Mouse (Mus musculus) ES-E14 (cell line): ENCODE measurements at regions not wholly inside any gene's neighbourhood (a gene's known extent, or its start where the extent isn't known, plus 50 kb on each side); places are given as distances from the start of the nearest gene placed in this dataset.

Source experiments
- DNase-seq: peaks from one replicate; pipeline ENCODE4 v3.0.0-alpha.2; 2013; ENCODE audit warnings: low read depth, low spot score
- H3K27ac ChIP-seq: 2 replicates; pipeline ENCODE4 v1.5.1; 2012; ENCODE audit warnings: low read depth, mild to moderate bottlenecking, low read length, moderate library complexity, mixed read lengths; ENCODE audit not compliant: poor library complexity, insufficient read depth, severe bottlenecking
- H3K36me3 ChIP-seq: 2 replicates; pipeline ENCODE4 v1.6.1; 2012; ENCODE audit warnings: mild to moderate bottlenecking, low read length, moderate library complexity, mixed read lengths; ENCODE audit not compliant: control insufficient read depth, poor library complexity, insufficient read depth, severe bottlenecking
- H3K4me1 ChIP-seq, 2 experiments: fragments of 150-350 bp in 1 of 2; sonication (generic) in 1 of 2; 2 replicates each; pipeline ENCODE4 v1.6.1; 2012; ENCODE audit warnings: low read length in 2 of 2, mild to moderate bottlenecking in 1 of 2, mixed read lengths in 1 of 2; ENCODE audit not compliant: control insufficient read depth in 2 of 2, insufficient read depth in 2 of 2, poor library complexity in 1 of 2
- H3K4me3 ChIP-seq, 2 experiments: fragments of 150-350 bp in 1 of 2; sonication (generic) in 1 of 2; 2 replicates each; pipeline ENCODE4 v1.5.1; 2012; ENCODE audit warnings: low read length in 2 of 2, low read depth in 1 of 2, mild to moderate bottlenecking in 1 of 2, mixed read lengths in 1 of 2; ENCODE audit not compliant: insufficient read depth in 1 of 2, poor library complexity in 1 of 2, severe bottlenecking in 1 of 2
- H3K9ac ChIP-seq: 2 replicates; pipeline ENCODE4 v1.6.1; 2012; ENCODE audit warnings: low read depth, mild to moderate bottlenecking, low read length, mixed read lengths; ENCODE audit not compliant: poor library complexity, insufficient read depth, severe bottlenecking
- H3K9me3 ChIP-seq: fragments of 150-350 bp; sonication (generic); 2 replicates; pipeline ENCODE4 v1.6.1; 2012; ENCODE audit warnings: low read depth, mild to moderate bottlenecking, low read length; ENCODE audit not compliant: control insufficient read depth, insufficient read depth
- CHD2 ChIP-seq: IDR thresholded peaks from 2 replicates; pipeline ENCODE4 v1.6.1; 2014; ENCODE audit warnings: mild to moderate bottlenecking, low read depth, low read length, inconsistent platforms
- HCFC1 ChIP-seq: IDR thresholded peaks from 2 replicates; pipeline ENCODE4 v1.6.1; 2012; ENCODE audit warnings: low read length, inconsistent platforms, borderline replicate concordance; ENCODE audit not compliant: insufficient read depth
- MAFK ChIP-seq: IDR thresholded peaks from 2 replicates; pipeline ENCODE4 v1.6.1; 2014; ENCODE audit warnings: mild to moderate bottlenecking, low read depth, low read length, inconsistent platforms; ENCODE audit not compliant: insufficient read depth
- ZC3H11A ChIP-seq: IDR thresholded peaks from 2 replicates; pipeline ENCODE4 v1.6.1; 2012; ENCODE audit warnings: low read depth, mild to moderate bottlenecking, inconsistent platforms, low read length, borderline replicate concordance
- ZNF384 ChIP-seq: IDR thresholded peaks from 2 replicates; pipeline ENCODE4 v1.6.1; 2012; ENCODE audit warnings: low read depth, low read length, inconsistent platforms
- in situ Hi-C, 2 experiments: fragments of 600-800 bp; cut with MboI; formaldehyde crosslinking; loops; one replicate each; pipeline ENCODE4 v1.15.1; 2025; ENCODE audit warnings: low sequenced_read_pairs in 2 of 2, inconsistent platforms in 1 of 2; ENCODE audit not compliant: unreplicated experiment in 2 of 2

GRCm38 (mm10) chr6:31305736-31306135 lies 92.8 kb upstream of the Mkln1 start:
- no peak overlapping the region for H3K27ac ChIP-seq
- H3K4me1 ChIP-seq: peaks cover 0 to 4% of the 10 kb centered on the region in 2 experiments; a peak in 1 of 4 replicates
- in situ Hi-C loops: no loop called here
- H3K9ac ChIP-seq: no peak overlapping the region
- no peak for DNase-seq
- TF ChIP-seq MAFK: no peak
- TF ChIP-seq ZNF384: no peak
- TF ChIP-seq ZC3H11A: no peak
- no peak for TF ChIP-seq CHD2
- no peak for TF ChIP-seq HCFC1
- H3K4me3 ChIP-seq: no peak overlapping the region
- H3K36me3 ChIP-seq: no peaks in the 10 kb centered on the region
- H3K9me3 ChIP-seq: no peaks in the 10 kb centered on the region

GRCm38 (mm10) chr6:31307047-31307633 lies 91.4 kb upstream of the Mkln1 start:
- H3K36me3 ChIP-seq: no peaks in the 10 kb centered on the region
- DNase-seq: no peak
- no peaks in the 10 kb centered on the region for H3K9me3 ChIP-seq
- no peak overlapping the region for H3K4me3 ChIP-seq
- peaks cover 0 to 5% of the 10 kb centered on the region in 2 experiments; a peak in 1 of 4 replicates for H3K4me1 ChIP-seq
- H3K27ac ChIP-seq: no peak overlapping the region
- in situ Hi-C loops: no loop called here
- TF ChIP-seq CHD2 (no peak), ZC3H11A (no peak), MAFK (no peak), HCFC1 (no peak), ZNF384 (no peak)
- H3K9ac ChIP-seq: no peak overlapping the region

- TF ChIP-seq ZC3H11A (no peak), ZNF384 (no peak), HCFC1 (no peak), CHD2 (no peak), MAFK (no peak)
- in situ Hi-C loops: no loop called here
- Histone ChIP-seq H3K4me3 (no peak overlapping the region), H3K9ac (no peak overlapping the region), H3K36me3 (no peaks in the 10 kb centered on the region), H3K4me1 (peaks cover 0 to 5% of the 10 kb centered on the region in 2 experiments; a peak in 1 of 4 replicates), H3K9me3 (no peaks in the 10 kb centered on the region), H3K27ac (no peak overlapping the region)
- DNase-seq: no peak
These were observed 90.6 kb upstream of the Mkln1 start for GRCm38 (mm10) chr6:31307899-31308298.

GRCm38 (mm10) chr6:31310660-31311059 lies 87.9 kb upstream of the Mkln1 start:
- in situ Hi-C loops: no loop called here
- DNase-seq: no peak
- TF ChIP-seq MAFK: no peak
- no peak for TF ChIP-seq ZC3H11A
- TF ChIP-seq CHD2: no peak
- no peak for TF ChIP-seq HCFC1
- TF ChIP-seq ZNF384: no peak

More at GRCm38 (mm10) chr6:31310660-31311059, 87.9 kb upstream of the Mkln1 start:
- no peak overlapping the region for H3K9ac ChIP-seq
- no peak overlapping the region for H3K4me3 ChIP-seq
- no peaks in the 10 kb centered on the region for H3K9me3 ChIP-seq
- no peaks in the 10 kb centered on the region for H3K36me3 ChIP-seq
- peaks cover 0 to 5% of the 10 kb centered on the region in 2 experiments; a peak in 1 of 4 replicates for H3K4me1 ChIP-seq
- H3K27ac ChIP-seq: no peak overlapping the region
